In genomic region chr3:46951391-46951790, GRCm38 (mm10) we compare ENCODE assay signal across 31 mouse cellular contexts.
"Had no signal": no experiment of that assay in that cellular context is flagged by ENCODE, and none has a peak within 500 bp of the region (broad histone marks: within the 10 kb centered on the region; RNA-seq: fewer than 3 reads in every experiment).

No protein-coding gene starts in this region.

- ATAC-seq: liver, embryonic 12.5 days; liver, postnatal 0 days; lung, postnatal 0 days; midbrain, embryonic 13.5 days; midbrain, embryonic 15.5 days; midbrain, embryonic 16.5 days had no signal

- H3K9me3 ChIP-seq: limb, embryonic 10.5 days; limb, embryonic 12.5 days; limb, embryonic 13.5 days; limb, embryonic 15.5 days; liver, embryonic 12.5 days; liver, embryonic 13.5 days; liver, embryonic 15.5 days; lung, embryonic 15.5 days; midbrain, embryonic 10.5 days; midbrain, embryonic 12.5 days; midbrain, embryonic 13.5 days; midbrain, embryonic 15.5 days; neural tube, embryonic 12.5 days had no signal

- H3K4me1 ChIP-seq: limb, embryonic 10.5 days; limb, embryonic 12.5 days; limb, embryonic 13.5 days; limb, embryonic 15.5 days; liver, embryonic 12.5 days; liver, embryonic 13.5 days; liver, embryonic 15.5 days; lung, embryonic 15.5 days; megakaryocyte, embryonic 14.5 days; midbrain, embryonic 10.5 days; midbrain, embryonic 12.5 days; midbrain, embryonic 13.5 days; midbrain, embryonic 15.5 days; neural tube, embryonic 12.5 days had no signal

- H3K27ac ChIP-seq: limb, embryonic 10.5 days; limb, embryonic 12.5 days; limb, embryonic 13.5 days; limb, embryonic 15.5 days; liver, embryonic 12.5 days; liver, embryonic 13.5 days; liver, embryonic 14.5 days; liver, embryonic 15.5 days; lung, embryonic 15.5 days; macrophage; midbrain, embryonic 10.5 days; midbrain, embryonic 12.5 days; midbrain, embryonic 13.5 days; midbrain, embryonic 15.5 days; neural tube, embryonic 12.5 days had no signal

- H3K4me2 ChIP-seq: limb, embryonic 12.5 days; limb, embryonic 13.5 days; limb, embryonic 15.5 days; liver, embryonic 12.5 days; liver, embryonic 13.5 days; liver, embryonic 15.5 days; lung, embryonic 14.5 days; lung, embryonic 15.5 days; midbrain, embryonic 11.5 days; midbrain, embryonic 12.5 days; midbrain, embryonic 13.5 days; midbrain, embryonic 15.5 days; neural tube, embryonic 12.5 days had no signal

- H3K36me3 ChIP-seq: limb, embryonic 10.5 days; limb, embryonic 12.5 days; limb, embryonic 13.5 days; limb, embryonic 15.5 days; liver, embryonic 12.5 days; liver, embryonic 13.5 days; liver, embryonic 15.5 days; lung, embryonic 15.5 days; midbrain, embryonic 10.5 days; midbrain, embryonic 12.5 days; midbrain, embryonic 13.5 days; midbrain, embryonic 15.5 days; neural tube, embryonic 12.5 days had no signal

- H3K4me3 ChIP-seq: limb, embryonic 10.5 days; limb, embryonic 12.5 days; limb, embryonic 13.5 days; limb, embryonic 15.5 days; liver, embryonic 12.5 days; liver, embryonic 13.5 days; liver, embryonic 15.5 days; lung, embryonic 15.5 days; megakaryocyte, embryonic 14.5 days; midbrain, embryonic 10.5 days; midbrain, embryonic 12.5 days; midbrain, embryonic 13.5 days; midbrain, embryonic 15.5 days; myocyte; neural tube, embryonic 12.5 days had no signal

- H3K9ac ChIP-seq: limb, embryonic 12.5 days; limb, embryonic 13.5 days; limb, embryonic 15.5 days; liver, embryonic 12.5 days; liver, embryonic 13.5 days; liver, embryonic 14.5 days; liver, embryonic 15.5 days; liver, postnatal 0 days; lung, embryonic 14.5 days; lung, embryonic 15.5 days; midbrain, embryonic 12.5 days; midbrain, embryonic 13.5 days; midbrain, embryonic 15.5 days; neural tube, embryonic 12.5 days had no signal

- H3K27me3 ChIP-seq: limb, embryonic 12.5 days; limb, embryonic 13.5 days; limb, embryonic 15.5 days; liver, embryonic 12.5 days; liver, embryonic 13.5 days; liver, embryonic 15.5 days; lung, embryonic 15.5 days; megakaryocyte, embryonic 14.5 days; midbrain, embryonic 12.5 days; midbrain, embryonic 13.5 days; midbrain, embryonic 15.5 days; neural tube, embryonic 12.5 days had no signal

- DNase-seq: left cerebral cortex, postnatal 4 days; liver; liver, embryonic 13.5 days; liver, postnatal 0 days; lung, adult 18-20 months; lung, adult 2 months; lung, embryonic 14.5 days; lung, postnatal 10 days; lung, postnatal 14 days; lung, postnatal 36 days; lung, postnatal 4 days; midbrain, embryonic 14.5 days had no signal
